Mouse (Mus musculus): ENCODE results near the gene Ccl2. TPM values are rescaled to one million over a fixed set of nuclear protein-coding genes. Genes with fewer than 3 reads are reported as not detected.
A peak's percentile ranks its signal among the peaks of the same experiment; 100 is the strongest.

The Ccl2 gene
- total RNA-seq (2021), result 0.67 TPM in 1 of 2 replicates, not detected in the other
- long read RNA-seq, result 0 reads

- DNase-seq, result peak; percentile 65
Measured at GRCm38 (mm10) chr11:82035356-82035755, at the start of gene Ccl2. Ccl2 (plus strand) TSS chr11:82035571.

- DNase-seq, result peak; percentile 71
Measured at GRCm38 (mm10) chr11:81996172-81996841, 39.1 kb upstream of the Ccl2 start.

GRCm38 (mm10) chr11:81997085-81997484 lies 38.3 kb upstream of the Ccl2 start:
- DNase-seq, result no peak

GRCm38 (mm10) chr11:81998646-81999045 lies 36.7 kb upstream of the Ccl2 start:
- DNase-seq, result no peak

- DNase-seq, result no peak
Measured at GRCm38 (mm10) chr11:81999469-81999868, 35.9 kb upstream of the Ccl2 start.

- DNase-seq, result no peak
Measured at GRCm38 (mm10) chr11:82000581-82000980, 34.8 kb upstream of the Ccl2 start.

GRCm38 (mm10) chr11:82004810-82005209 lies 30.6 kb upstream of the Ccl2 start:
- no peak for DNase-seq

GRCm38 (mm10) chr11:82006796-82007423 lies 28.5 kb upstream of the Ccl2 start:
- DNase-seq, result peak; percentile 49

GRCm38 (mm10) chr11:82010115-82010514 lies 25.3 kb upstream of the Ccl2 start:
- no peak for DNase-seq

- no peak for DNase-seq
Measured at GRCm38 (mm10) chr11:82011411-82012193, 23.8 kb upstream of the Ccl2 start.

- no peak for DNase-seq
Measured at GRCm38 (mm10) chr11:82013756-82014155, 21.6 kb upstream of the Ccl2 start.

- no peak for DNase-seq
Measured at GRCm38 (mm10) chr11:82015066-82015465, 20.3 kb upstream of the Ccl2 start.

- DNase-seq, result no peak
Measured at GRCm38 (mm10) chr11:82016181-82016780, 19.1 kb upstream of the Ccl2 start.

GRCm38 (mm10) chr11:82019389-82019788 lies 16.0 kb upstream of the Ccl2 start:
- no peak for DNase-seq

- DNase-seq, result no peak
Measured at GRCm38 (mm10) chr11:82019793-82020192, 15.6 kb upstream of the Ccl2 start.

GRCm38 (mm10) chr11:82021406-82021805 lies 14.0 kb upstream of the Ccl2 start:
- no peak for DNase-seq

- DNase-seq, result no peak
Measured at GRCm38 (mm10) chr11:82022504-82023056, 12.8 kb upstream of the Ccl2 start.

GRCm38 (mm10) chr11:82023769-82024168 lies 11.6 kb upstream of the Ccl2 start:
- peak; percentile 44 for DNase-seq

GRCm38 (mm10) chr11:82030171-82030570 lies 5.2 kb upstream of the Ccl2 start:
- peak; percentile 25 for DNase-seq

- DNase-seq, result no peak
Measured at GRCm38 (mm10) chr11:82032136-82032535, 3.2 kb upstream of the Ccl2 start.

- peak; percentile 63 for DNase-seq
Measured at GRCm38 (mm10) chr11:82032678-82033344, 2.6 kb upstream of the Ccl2 start.

GRCm38 (mm10) chr11:82034446-82034845 lies 925 bp upstream of the Ccl2 start:
- no peak for DNase-seq
